Mouse (Mus musculus) forebrain, embryonic 11.5 days (tissue): ENCODE measurements at regions not wholly inside any gene's neighbourhood (a gene's known extent, or its start where the extent isn't known, plus 50 kb on each side); places are given as distances from the start of the nearest gene placed in this dataset.

Experiments
- ATAC-seq: fragments of 200-750 bp; cut with Nextera tagmentation; replicated peaks from 2 replicates; pipeline ENCODE4 v1.8.0; 2017; ENCODE audit warnings: moderate TSS enrichment; ENCODE audit not compliant: low FRiP score
- DNase-seq: peaks from one replicate; pipeline ENCODE4 v3.0.0-alpha.2; 2017; ENCODE audit warnings: low spot score
- H3K27ac ChIP-seq: fragments of 300-500 bp; sonication (generic); 2 replicates; pipeline ENCODE4 v1.5.1; 2014; ENCODE audit warnings: low read depth, low read length
- H3K27me3 ChIP-seq: fragments of 300-500 bp; sonication (generic); 2 replicates; pipeline ENCODE4 v1.6.1; 2014; ENCODE audit warnings: mild to moderate bottlenecking, low read length, mixed read lengths; ENCODE audit not compliant: control insufficient read depth, insufficient read depth
- H3K36me3 ChIP-seq: fragments of 300-500 bp; sonication (generic); 2 replicates; pipeline ENCODE4 v1.6.1; 2014; ENCODE audit warnings: mild to moderate bottlenecking, low read length, moderate library complexity, mixed read lengths; ENCODE audit not compliant: control insufficient read depth, insufficient read depth
- H3K4me1 ChIP-seq: fragments of 300-500 bp; sonication (generic); replicated peaks from 2 replicates; pipeline ENCODE4 v1.6.1; 2014; ENCODE audit warnings: low read length, mixed read lengths; ENCODE audit not compliant: control insufficient read depth, insufficient read depth
- H3K4me2 ChIP-seq: fragments of 300-500 bp; sonication (generic); 2 replicates; pipeline ENCODE4 v1.6.1; 2014; ENCODE audit warnings: low read depth, mild to moderate bottlenecking, low read length, moderate library complexity, mixed read lengths; ENCODE audit not compliant: severe bottlenecking
- H3K4me3 ChIP-seq: fragments of 300-500 bp; sonication (generic); 2 replicates; pipeline ENCODE4 v1.5.1; 2014; ENCODE audit warnings: low read depth, low read length
- H3K9ac ChIP-seq: fragments of 300-500 bp; sonication (generic); 2 replicates; pipeline ENCODE4 v1.6.1; 2014; ENCODE audit warnings: low read length
- H3K9me3 ChIP-seq: fragments of 300-500 bp; sonication (generic); 2 replicates; pipeline ENCODE4 v1.6.1; 2016; ENCODE audit warnings: low read length, mixed read lengths; ENCODE audit not compliant: control insufficient read depth
- WGBS: fragments of 180-500 bp; shearing (Covaris S2); extraction: QIAGEN DNeasy Blood & Tissue Kit; methylation state at CpG from one replicate; pipeline ENCODE4 v1.1.7; 2014; 5-methylcytosine and 5-hydroxymethylcytosine counted together

GRCm38 (mm10) chr9:52344177-52344877 lies 176.0 kb upstream of the Zc3h12c start:
- no peak for DNase-seq
- no peaks in the 10 kb centered on the region for H3K36me3 ChIP-seq
- no peaks in the 10 kb centered on the region for H3K9me3 ChIP-seq
- H3K27me3 ChIP-seq, result no peaks in the 10 kb centered on the region
- no peak overlapping the region for H3K4me3 ChIP-seq
- H3K4me1 ChIP-seq, result no peaks in the 10 kb centered on the region
- WGBS, result 91% methylated on average over 2 of the region's 2 CpGs
- no peak overlapping the region for H3K27ac ChIP-seq
- H3K4me2 ChIP-seq, result no peak overlapping the region
- ATAC-seq, result no peak
- H3K9ac ChIP-seq, result no peak overlapping the region

GRCm38 (mm10) chr9:52341029-52341428 lies 172.7 kb upstream of the Zc3h12c start:
- Histone ChIP-seq H3K36me3 (no peaks in the 10 kb centered on the region), H3K4me1 (no peaks in the 10 kb centered on the region), H3K4me3 (no peak overlapping the region), H3K4me2 (no peak overlapping the region), H3K27ac (no peak overlapping the region), H3K27me3 (no peaks in the 10 kb centered on the region), H3K9me3 (no peaks in the 10 kb centered on the region), H3K9ac (no peak overlapping the region)
- WGBS, result 88% methylated on average over 2 of the region's 2 CpGs
- no peak for DNase-seq
- ATAC-seq, result no peak

GRCm38 (mm10) chr9:52337786-52338322 lies 169.5 kb upstream of the Zc3h12c start:
- H3K36me3 ChIP-seq, result no peaks in the 10 kb centered on the region
- ATAC-seq (no peak), DNase-seq (no peak)
- no peak overlapping the region for H3K4me3 ChIP-seq
- no peaks in the 10 kb centered on the region for H3K9me3 ChIP-seq
- 69% methylated on average over 4 of the region's 4 CpGs for WGBS
- no peak overlapping the region for H3K4me2 ChIP-seq
- H3K27me3 ChIP-seq, result no peaks in the 10 kb centered on the region
- no peak overlapping the region for H3K9ac ChIP-seq
- no peaks in the 10 kb centered on the region for H3K4me1 ChIP-seq
- H3K27ac ChIP-seq, result no peak overlapping the region

- H3K4me3 ChIP-seq, result no peak overlapping the region
- no peak overlapping the region for H3K9ac ChIP-seq
- H3K9me3 ChIP-seq, result no peaks in the 10 kb centered on the region
- H3K4me1 ChIP-seq, result no peaks in the 10 kb centered on the region
- H3K36me3 ChIP-seq, result no peaks in the 10 kb centered on the region
- ATAC-seq (no peak), DNase-seq (no peak)
- 90% methylated on average over 3 of the region's 3 CpGs for WGBS
- H3K4me2 ChIP-seq, result no peak overlapping the region
- no peaks in the 10 kb centered on the region for H3K27me3 ChIP-seq
- no peak overlapping the region for H3K27ac ChIP-seq
These were observed 166.4 kb upstream of the Zc3h12c start for GRCm38 (mm10) chr9:52334767-52335166.

GRCm38 (mm10) chr9:52333884-52334283 lies 165.5 kb upstream of the Zc3h12c start:
- Histone ChIP-seq H3K4me3 (no peak overlapping the region), H3K4me1 (no peaks in the 10 kb centered on the region), H3K4me2 (no peak overlapping the region), H3K9ac (no peak overlapping the region), H3K36me3 (no peaks in the 10 kb centered on the region), H3K27ac (no peak overlapping the region), H3K27me3 (no peaks in the 10 kb centered on the region), H3K9me3 (no peaks in the 10 kb centered on the region)
- 68% methylated on average over 2 of the region's 2 CpGs for WGBS
- no peak for ATAC-seq
- DNase-seq, result no peak

GRCm38 (mm10) chr9:52331748-52332147 lies 163.4 kb upstream of the Zc3h12c start:
- no peaks in the 10 kb centered on the region for H3K9me3 ChIP-seq
- ATAC-seq (no peak), DNase-seq (no peak)
- 76% methylated on average over 1 of the region's 1 CpGs for WGBS
- H3K4me1 ChIP-seq, result no peaks in the 10 kb centered on the region
- no peaks in the 10 kb centered on the region for H3K27me3 ChIP-seq
- no peak overlapping the region for H3K27ac ChIP-seq
- no peak overlapping the region for H3K9ac ChIP-seq
- H3K4me3 ChIP-seq, result no peak overlapping the region
- H3K4me2 ChIP-seq, result no peak overlapping the region
- H3K36me3 ChIP-seq, result no peaks in the 10 kb centered on the region

GRCm38 (mm10) chr9:52330652-52331051 lies 162.3 kb upstream of the Zc3h12c start:
- DNase-seq, result no peak
- Histone ChIP-seq H3K36me3 (no peaks in the 10 kb centered on the region), H3K4me1 (no peaks in the 10 kb centered on the region), H3K27me3 (no peaks in the 10 kb centered on the region), H3K4me2 (no peak overlapping the region), H3K9me3 (no peaks in the 10 kb centered on the region), H3K27ac (no peak overlapping the region), H3K4me3 (no peak overlapping the region), H3K9ac (no peak overlapping the region)
- no peak for ATAC-seq
- 80% methylated on average over 3 of the region's 3 CpGs for WGBS

GRCm38 (mm10) chr9:52324347-52324746 lies 156.0 kb upstream of the Zc3h12c start:
- H3K36me3 ChIP-seq, result no peaks in the 10 kb centered on the region

GRCm38 (mm10) chr9:52323757-52324156 lies 155.4 kb upstream of the Zc3h12c start:
- no peaks in the 10 kb centered on the region for H3K36me3 ChIP-seq
- H3K27me3 ChIP-seq, result no peaks in the 10 kb centered on the region
- 83% methylated on average over 1 of the region's 1 CpGs for WGBS
- H3K4me3 ChIP-seq, result no peak overlapping the region
- DNase-seq, result no peak
- no peak overlapping the region for H3K9ac ChIP-seq
- no peak overlapping the region for H3K4me2 ChIP-seq
- H3K4me1 ChIP-seq, result no peaks in the 10 kb centered on the region
- no peak for ATAC-seq
- H3K9me3 ChIP-seq, result no peaks in the 10 kb centered on the region
- H3K27ac ChIP-seq, result no peak overlapping the region

More at GRCm38 (mm10) chr9:52324347-52324746, 156.0 kb upstream of the Zc3h12c start:
- Histone ChIP-seq H3K4me1 (no peaks in the 10 kb centered on the region), H3K4me3 (no peak overlapping the region), H3K27ac (no peak overlapping the region), H3K27me3 (no peaks in the 10 kb centered on the region), H3K4me2 (no peak overlapping the region), H3K9me3 (no peaks in the 10 kb centered on the region), H3K9ac (no peak overlapping the region)
- 78% methylated on average over 2 of the region's 2 CpGs for WGBS
- no peak for ATAC-seq
- no peak for DNase-seq
